Mouse (Mus musculus): ENCODE measurements at regions not wholly inside any gene's neighbourhood (a gene's known extent, or its start where the extent isn't known, plus 50 kb on each side); places are given as distances from the start of the nearest gene placed in this dataset.
"Not testable (repeated sequence)": the region's sequence is repeated elsewhere in the genome, so short reads cannot be mapped to it uniquely, and the experiment has no call there.

DNA sequence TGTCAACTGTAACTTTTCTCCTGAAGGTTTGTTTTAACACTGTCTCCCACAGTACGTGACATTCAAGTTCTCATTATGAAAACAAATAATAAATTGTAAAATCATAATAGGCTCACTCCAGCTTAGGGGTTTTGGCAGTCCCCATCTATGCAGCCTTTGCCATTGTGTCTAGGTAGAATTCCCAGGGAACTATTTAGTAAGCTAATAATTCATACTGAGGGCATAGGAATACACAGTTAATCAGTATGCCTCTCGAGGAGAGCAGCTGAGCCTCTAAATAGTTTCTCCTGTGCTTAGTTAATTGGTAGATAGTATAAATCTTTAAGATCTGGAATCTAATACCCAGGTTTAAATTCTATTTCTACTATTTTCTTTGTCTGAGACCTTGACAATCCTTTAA, 191.7 kb downstream of the Tprg start:
- DNase-seq (ENCODE audit: low spot score): no peak

DNA sequence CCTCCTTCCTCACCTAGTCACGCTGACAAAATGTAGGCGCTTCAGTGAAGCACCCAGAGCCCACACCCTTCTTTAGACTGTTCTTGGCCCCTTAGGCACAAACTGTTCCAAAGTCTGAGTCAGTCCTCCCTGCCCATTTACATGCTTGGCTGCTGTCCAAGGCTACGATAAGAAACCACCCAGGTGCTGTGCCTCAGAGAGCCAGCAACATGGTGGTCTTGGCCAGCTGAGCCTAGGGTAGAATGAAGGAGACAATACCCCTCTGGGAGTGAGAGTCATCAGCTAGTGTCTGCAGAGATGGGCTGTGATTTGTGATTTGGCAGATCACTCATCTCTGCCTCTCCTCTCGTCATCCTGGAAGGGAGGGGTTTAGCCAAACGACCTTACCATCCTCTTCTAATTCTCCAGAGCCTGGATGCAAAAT, 197.2 kb downstream of the Tprg start:
- no peak for DNase-seq (ENCODE audit: low spot score)

DNA sequence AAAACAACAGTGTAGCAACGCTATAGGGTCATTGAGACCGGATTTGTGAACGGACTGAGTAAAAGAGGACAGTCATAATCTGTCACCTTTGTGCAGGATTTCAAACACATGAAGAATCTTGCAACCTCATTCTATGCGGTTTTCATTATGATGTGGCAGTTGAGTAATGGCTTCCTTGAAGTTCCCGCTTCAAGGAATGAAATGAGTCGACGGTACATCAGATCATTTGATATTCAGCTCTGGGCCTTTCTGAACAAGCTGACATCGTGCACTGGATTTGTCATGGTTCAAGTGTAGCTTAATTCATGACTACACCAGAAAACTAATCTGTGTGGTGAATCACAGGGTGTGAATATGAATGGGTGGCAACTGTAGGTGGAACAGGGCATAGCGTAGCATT, 198.4 kb downstream of the Tprg start:
- DNase-seq (ENCODE audit: low spot score): no peak

DNA sequence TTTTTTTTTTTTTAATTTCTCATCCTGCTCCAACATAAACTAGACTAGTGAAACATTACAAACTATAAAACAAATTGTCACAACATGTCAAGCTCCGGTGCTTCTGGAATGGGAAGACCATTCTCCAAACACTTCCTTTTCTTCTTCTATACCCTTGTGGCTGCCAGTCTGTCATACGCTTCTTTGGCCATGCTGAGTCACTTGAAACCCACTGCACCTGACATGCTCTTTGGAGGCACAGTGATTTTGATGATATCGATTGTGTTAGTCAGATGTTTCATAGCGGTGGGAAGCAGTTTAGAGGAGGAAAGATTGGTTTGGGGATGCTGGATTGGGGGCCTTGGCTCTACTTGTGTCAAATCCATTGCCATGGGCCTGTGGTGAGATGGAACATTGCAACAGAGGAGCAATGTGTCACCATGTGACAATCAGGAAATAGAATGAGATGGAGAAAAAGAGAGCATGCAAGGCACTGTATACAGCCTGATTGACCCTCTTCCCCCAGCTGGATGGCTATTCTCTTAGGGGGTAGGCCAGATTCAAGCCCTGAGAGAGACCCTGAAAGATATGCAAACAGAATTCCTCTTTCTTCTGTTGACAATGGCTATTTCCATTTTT, 197.0 kb upstream of the Trp63 start:
- peak; percentile 6 for DNase-seq (ENCODE audit: low spot score)

DNA sequence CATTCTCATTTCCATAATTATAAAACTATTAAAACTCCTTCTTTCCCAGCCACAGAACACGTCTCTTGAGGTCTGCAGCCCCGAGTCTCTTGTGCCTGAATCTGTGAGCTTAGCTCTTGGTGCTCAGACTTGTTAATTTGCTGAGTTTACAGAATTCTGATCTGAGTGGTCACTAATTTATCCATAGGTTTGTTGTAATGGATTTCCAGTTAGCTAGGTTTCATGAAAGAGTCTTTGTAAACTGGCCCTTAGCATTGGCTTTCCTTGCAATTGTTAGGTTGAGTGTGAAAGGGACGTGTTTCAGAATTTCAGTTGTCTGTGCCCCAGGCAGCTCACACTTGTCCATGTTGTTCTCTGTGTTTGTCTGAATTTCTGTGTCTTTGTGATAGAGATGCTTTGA, 192.7 kb upstream of the Trp63 start:
- DNase-seq (ENCODE audit: low spot score): no peak

DNA sequence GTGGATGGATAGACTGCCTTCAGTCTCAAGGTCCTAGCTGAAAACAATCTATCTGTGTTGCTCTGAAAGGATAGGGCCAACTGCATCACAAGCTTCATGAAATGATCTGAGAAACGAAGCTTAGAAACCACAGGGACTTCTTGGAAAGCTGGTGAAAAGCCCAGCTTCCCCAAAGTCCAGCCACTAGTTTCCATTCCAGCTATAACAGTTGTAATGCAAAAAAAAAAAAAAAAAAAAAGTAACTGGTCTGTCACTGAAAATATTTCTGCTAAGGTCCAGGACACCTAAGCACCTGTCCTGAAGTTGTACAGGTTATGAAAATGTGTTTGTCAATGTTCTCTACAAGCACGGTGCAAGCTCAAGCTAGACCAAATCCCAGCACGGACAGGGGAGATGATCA, 189.4 kb upstream of the Trp63 start:
- DNase-seq (ENCODE audit: low spot score): no peak

DNA sequence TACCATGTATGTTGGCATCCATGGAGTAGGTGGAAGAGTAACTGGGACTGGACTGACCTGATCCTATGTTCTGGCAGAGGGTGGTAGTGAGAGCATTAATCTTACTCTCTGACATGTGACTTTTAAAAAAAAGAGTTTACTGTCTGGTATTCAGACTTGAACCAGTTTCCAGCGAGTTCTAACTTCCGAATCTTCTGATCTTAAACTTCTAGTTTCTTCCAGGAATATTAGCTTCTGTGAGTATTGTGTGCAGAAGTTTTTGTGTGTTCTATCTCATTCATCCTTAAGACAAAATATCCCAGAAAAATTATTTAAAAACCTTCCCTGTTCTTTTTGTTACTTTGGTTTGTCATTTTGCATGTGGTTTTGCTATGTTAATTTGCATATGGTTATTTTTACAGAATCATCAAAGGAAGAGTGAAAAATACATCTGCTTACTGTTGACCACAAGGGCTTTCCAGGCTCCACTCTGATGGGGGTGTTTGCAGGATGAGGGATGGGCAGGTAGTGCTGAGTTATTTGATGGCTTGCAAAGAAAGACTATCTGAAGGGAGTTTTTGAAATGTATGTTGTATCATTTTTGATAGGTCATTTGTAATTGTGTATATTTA, 187.9 kb upstream of the Trp63 start:
- DNase-seq (ENCODE audit: low spot score): no peak

DNA sequence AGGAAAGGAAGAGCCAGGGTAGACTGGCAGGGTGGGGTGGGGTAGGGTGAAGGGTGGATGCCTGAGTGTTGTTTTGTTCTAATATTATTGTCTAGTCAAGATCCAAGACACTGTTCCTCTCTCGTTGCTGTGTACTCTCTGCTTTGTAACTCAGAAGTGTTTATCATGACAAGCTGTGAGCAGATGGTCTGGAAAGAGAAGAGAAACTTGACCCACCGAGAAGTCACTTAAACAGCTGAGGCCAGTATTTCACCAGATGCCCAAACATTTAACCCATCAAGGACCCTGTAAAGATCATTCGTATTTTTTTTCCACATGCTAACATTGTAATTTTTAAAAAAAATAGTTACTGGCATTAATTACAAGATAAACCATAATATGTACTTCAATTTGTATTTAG, 178.7 kb upstream of the Trp63 start:
- no peak for DNase-seq (ENCODE audit: low spot score)

DNA sequence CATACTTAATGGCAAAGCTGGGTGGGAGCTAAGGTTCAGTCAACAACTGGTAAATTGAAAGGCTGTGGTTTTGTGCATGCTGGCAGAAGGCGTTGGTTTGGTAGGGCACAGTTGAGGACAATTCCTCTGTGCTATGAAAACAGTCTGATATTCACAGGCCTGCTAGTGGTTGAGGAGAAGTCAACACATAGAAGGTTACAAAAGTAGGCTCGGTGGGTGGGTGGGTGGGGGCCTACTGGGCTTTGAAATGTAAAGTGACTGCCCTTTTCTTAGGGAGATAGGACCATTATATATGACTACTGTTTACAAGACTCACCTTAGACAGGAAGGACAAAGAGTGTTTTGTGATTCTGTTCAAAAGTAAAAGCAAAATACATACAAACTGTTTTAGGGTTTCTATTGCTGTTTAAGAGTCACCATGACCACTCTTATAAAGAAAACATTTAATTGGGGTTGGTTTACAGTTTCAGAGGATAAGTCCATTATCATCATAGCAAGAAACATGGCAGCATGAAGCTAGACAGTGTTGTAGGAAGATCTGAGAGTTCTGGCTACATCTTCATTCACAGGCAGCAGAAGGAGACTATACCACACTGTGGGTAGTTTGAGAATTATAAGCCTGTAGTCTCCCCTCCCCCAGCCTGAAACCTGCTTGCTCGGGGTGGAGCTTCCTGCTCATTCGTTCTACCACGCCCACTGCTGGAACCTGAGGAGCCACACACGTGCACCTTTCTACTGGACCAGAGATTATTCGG, 166.3 kb upstream of the Trp63 start:
- no peak for DNase-seq (ENCODE audit: low spot score)

DNA sequence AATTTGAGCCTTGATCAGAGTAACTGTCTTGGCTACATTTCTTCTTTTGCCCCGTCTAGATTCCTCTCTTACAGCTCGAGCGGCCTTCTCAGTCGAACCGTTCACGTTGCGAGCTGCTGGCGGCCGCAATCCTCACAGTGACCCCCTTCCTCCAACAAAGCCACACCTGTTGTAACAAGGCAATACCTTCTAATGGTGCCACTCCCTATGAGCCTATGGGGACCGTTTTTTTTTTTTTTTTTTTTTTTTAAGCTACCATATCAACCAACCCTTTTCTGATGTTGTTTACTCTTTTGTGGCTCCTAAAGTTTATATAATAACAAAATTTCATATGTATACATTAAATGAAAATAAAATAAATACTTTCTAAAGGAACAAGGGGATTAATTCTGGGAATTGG, 160.4 kb upstream of the Trp63 start:
- DNase-seq (ENCODE audit: low spot score): not testable (repeated sequence)

DNA sequence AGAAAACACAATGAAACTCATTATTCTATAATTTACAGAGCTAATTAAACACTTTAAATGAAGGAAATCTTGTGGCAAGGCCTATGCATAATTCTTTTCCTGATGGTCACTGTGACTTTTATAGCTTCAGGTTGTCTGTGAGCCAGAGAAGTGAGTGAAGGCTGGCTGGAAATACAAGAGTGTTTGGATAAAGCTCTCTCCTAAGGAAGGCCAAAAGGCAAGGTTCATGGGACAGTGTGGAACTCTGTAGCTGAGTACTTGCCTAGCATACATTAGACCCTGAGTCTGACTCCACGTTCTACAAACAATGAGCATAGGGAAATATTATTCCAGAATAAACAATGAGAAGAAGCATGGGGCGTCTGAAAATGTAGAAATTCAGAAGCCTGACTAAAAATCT, 159.9 kb upstream of the Trp63 start:
- DNase-seq (ENCODE audit: low spot score): no peak

DNA sequence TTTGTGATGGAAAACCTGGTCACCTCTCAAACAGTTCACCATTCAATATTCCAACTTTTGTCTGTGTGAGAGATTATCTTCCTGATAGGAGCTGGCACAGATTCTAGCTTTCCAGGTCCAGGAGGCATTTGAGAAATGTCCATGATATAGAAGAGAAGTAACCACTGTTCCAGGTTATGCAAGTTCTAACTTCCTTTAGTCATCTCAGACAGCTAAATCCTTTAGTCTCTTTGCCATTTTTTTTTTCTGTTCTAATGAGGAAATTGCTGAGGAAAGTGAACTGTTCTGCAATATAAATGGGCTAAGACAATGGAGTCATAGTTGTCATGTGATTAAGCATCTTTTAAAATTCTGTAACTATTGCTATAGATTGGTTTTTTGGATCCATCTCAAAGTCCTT, 155.7 kb upstream of the Trp63 start:
- no peak for DNase-seq (ENCODE audit: low spot score)

DNA sequence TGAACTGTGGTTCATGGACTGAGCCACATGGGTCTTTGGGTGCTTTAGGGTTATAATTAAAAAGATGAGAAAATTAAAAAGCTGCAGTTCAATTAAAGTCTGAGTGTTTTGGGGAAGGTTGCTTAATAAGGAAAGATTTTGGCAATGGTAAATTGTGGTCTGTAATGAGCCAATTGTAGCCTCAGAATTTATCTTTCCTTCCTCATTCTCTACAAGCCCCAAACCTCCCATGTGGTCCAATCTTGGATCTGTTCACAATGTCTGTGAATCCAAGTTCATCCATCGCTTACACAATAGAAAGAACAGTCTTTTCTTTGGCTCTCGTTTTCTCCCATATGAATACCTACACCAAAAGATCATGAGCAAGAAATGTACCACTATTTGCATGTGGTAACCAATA, 155.2 kb upstream of the Trp63 start:
- no peak for DNase-seq (ENCODE audit: low spot score)

DNA sequence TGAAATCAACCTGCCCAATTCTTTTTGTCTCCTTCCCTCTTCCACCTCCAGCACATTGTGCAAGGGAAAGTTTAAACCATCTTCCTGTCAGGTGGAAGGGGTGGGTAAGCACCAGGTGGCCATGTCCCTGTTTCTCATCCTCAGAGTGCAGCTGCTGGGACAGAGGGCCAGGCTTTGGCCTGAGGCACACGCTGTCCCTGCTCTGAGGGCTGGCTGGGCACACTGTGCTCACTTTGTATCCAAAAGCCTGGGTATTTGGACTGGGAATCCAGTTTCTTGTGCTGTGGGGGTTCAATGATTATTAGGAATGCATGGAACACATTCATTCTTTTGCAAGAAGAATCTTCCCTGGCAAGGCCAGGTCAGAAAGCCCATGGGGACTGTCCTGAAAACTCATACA, 153.9 kb upstream of the Trp63 start:
- no peak for DNase-seq (ENCODE audit: low spot score)

DNA sequence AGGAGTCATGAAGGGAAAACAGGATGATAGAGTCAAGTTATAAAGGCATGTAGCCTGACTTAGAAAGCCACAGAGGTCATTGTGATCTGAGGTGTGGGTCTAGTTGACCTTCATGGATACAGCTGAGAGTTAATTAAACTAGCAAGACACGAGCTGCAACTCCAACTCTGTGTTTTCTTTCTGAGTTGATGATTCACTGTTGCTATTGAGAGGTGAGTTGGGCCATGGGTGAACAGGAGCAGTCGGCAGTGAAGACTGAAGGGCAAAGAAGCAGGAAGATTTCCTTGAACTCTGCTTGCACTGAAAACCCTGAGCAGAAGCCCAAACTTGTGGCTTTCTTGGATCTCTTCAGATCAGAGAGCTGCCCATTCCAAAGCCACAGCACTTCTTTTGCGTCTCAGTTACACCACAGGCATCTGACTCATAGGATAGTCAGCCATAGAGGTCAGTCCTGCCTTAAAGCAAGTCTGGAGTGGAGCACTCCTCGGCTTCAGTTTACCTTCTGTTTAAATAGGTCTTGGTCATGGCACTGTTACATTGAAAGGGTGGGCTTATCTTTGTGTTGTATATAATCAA, 151.7 kb upstream of the Trp63 start:
- DNase-seq (ENCODE audit: low spot score): no peak

DNA sequence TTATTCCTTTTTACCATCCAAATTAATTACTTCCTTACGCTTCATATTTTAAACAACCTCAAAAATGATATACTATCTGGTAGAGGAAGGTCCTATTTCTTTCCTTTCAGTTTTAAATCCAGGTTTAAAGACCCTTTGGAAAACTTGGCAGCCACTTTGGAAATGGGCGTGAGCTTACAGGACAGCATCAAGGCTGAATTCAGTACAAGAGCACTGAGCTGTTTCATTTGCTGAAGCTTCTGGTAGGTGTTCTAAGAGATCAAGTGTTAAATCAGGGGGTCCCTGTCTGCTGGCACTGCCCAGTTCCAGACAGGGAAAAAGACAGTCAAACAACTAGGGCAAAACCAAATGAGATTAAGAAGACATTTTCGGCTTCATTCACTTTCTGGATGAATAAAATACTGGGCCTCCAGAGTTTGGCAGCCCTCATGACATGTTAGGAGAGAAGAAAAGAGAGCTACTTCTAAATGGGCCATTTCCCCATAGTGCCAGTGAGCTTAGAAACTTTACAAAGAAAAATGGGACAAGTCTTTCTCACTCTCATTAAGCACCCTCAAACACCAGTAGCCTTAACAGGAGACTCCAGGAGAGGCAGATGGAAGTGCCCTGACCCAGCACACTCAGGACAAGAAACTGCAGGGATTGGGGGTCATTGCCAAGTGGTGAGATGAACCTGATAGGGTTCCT, 150.9 kb upstream of the Trp63 start:
- no peak for DNase-seq (ENCODE audit: low spot score)

DNA sequence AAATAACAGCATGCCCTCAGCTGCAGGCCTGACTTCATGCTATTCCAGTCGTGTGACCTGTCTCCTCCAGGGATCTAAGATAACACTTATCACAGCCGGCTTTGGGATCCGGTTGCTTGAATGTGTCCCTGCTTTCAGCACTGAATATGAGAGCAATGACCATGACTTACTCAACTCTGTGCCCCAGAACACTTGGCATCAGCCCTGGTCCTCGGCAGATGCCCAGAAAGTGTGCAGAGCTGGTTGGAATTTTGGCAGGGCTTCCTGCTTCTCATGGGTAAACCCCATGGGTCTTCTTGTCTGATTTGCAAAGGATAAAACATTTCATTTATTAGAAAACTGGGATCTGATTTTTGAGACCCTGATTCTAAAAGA, 150.4 kb upstream of the Trp63 start:
- DNase-seq (ENCODE audit: low spot score): peak; percentile 9

DNA sequence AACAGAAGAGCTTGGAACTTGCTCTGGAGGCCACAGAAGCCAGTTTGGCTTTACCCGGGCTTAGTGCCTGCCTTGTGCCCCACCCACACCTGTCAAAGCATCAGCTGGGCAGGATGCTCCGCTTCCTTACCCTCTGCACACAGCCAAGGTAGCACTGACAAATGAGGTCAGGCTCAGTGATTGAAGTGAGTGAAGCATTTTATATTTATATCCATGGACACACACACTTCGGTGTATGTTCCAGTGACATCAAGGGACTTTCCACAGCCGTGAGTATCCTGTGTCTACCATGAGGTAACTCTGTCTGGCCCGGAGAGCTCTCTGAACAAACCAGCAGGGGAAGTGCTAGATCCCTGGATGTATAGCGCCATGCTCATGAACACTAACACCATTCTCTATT, 147.0 kb upstream of the Trp63 start:
- DNase-seq (ENCODE audit: low spot score): no peak

DNA sequence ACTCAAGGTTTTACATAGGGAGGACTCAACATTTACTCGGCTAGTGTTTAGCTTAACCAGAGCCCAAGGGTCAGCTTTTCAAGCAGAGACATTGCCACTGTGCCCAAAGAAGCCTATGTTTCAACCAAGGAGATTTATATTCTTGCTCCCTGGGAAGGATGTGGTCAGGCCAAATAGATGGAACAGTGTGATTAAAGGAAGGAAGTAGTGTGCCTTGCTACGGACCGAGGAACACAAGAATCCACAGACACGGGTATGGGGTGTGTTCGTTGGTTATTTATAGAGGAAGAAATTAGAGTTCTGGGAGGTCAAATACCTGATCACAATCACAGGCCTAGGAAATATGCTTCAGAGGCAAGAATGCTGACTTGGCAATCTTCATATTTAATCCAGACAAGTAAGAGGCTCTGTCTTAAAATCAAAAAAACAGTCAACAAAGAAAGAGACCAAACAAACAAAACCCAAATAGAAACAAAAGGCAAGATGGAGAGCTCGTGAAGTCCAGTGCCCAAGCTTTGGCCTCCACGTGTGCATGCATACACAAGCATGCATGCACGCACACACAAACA, 133.9 kb upstream of the Trp63 start:
- DNase-seq (ENCODE audit: low spot score): no peak

DNA sequence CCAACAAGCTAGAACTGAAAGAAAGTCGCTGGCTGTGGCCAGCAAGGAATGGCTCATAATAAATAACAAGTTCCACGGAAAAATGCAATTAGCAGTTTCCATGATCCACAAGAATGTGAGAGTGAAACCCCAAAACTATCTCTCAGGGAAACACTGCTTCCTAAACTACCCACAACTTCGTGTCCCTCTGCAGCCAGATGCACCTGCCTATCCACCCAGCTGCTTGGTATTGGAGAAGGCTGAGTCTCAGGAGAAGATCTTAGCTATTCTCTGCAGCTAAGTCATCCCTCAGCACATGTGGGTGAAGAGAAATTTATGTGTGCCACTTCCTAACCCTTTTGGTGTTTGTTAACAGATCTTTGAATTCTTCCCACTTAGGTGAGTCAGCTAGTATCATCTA, 126.4 kb upstream of the Trp63 start:
- DNase-seq (ENCODE audit: low spot score): no peak

DNA sequence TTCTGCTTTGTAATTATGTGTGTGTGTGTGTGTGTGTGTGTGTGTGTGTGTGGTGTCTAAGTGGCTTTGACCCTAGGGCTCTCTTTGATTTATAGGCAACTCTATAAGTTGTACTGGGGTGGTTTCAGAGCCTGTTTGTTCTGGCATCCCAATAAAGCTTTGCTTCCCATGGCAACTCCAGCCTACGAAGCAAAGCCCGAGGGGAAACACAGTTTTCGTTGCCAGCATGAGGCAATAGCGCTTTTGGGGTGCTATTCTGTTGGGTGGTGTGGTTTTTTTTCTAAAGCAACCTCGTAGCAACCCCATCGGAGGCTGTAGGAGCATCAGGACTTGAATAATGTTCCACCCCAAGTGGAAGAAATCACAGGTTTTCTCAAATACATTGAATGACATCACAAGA, 103.3 kb upstream of the Trp63 start:
- DNase-seq (ENCODE audit: low spot score): no peak

DNA sequence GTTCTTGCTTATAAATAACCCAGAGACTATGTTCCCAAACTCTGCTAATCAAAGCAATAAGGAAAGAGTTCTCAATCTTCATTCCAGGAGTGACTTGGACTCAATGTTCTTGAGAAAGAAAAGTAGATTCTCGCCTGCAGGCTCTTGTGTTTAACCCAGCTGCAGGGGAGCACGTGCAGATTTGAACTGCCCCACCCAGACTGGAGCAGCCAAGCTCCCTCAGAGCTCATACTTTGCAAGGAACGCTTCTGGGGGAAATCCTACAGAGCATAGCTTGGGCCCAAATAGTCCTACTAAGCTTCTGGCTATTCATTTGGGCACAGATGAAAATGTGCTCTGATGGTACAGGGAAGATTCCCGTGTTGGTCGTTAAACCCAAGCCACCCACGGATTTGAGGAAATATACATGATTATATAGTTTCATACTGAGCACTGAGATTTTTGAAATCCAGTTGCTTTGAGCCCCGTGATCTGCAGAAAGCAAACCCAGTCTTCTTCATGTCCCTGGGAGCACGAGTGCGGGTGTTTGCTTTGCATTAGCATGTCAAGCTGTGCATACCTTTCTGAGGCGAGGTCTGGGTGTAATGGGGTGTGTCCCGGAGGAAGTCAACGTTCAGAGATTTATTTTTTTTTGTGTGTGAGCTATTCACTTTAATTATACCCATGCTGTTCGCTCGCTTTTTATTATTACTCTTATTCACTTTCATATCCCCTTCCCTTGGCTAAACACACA, 99.1 kb upstream of the Trp63 start:
- no peak for DNase-seq (ENCODE audit: low spot score)

Measured in MN1 (cell line).